Mouse (Mus musculus) embryo, embryonic 10.5 days (tissue): ENCODE measurements around the gene Mbd6.

Experiments used
- DNase-seq: peaks from one replicate; pipeline ENCODE4 v3.0.0-alpha.2; 2015; ENCODE audit warnings: low spot score

Gene Mbd6

DNA sequence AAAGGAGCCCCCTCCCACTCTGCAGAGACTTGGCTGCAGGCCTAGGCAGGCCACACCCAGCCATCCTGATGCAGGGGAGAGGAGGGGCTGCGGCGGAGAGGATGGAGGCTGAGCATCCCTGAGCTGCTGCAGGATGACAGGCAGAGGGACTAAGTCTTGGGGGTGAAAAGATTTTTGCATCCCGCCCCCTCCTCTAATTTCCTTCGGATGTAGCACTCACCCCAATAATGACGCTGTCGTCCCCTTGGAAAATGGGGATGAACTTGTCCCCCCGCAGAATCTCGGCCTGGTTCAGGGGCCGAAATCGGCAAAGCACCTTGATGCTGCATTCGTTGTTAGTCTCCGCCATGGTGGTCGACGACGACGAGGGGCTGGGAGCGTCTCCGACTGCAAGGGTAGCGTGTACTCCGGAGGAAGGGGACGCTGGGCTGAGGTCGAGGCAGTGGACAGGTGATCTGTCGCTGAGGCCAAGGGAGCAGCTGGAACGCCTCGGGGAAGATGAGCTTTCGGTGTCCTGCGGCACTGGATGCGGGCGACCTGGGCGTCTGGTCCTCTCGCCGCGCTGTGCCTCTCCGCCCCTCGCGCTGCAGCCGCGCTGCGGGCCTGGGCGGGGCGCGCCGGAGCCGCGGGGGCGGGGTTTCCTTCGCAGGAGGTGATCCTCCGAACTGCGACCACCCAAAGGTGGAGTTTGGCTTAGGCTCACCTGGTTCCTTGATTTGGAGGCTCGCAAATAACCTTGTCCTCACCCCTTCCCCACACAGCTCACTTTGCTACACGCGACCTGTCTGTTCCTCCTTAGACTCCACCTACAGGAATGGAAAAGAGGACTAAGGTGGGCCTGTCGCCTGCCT, 26.0 kb downstream of the Mbd6 start, which contains the start of gene Kif5a:
Gene Kif5a, minus strand, starts transcription at position 801 of the 851 bp plus-strand sequence.
- peak; percentile 65 for DNase-seq

DNA sequence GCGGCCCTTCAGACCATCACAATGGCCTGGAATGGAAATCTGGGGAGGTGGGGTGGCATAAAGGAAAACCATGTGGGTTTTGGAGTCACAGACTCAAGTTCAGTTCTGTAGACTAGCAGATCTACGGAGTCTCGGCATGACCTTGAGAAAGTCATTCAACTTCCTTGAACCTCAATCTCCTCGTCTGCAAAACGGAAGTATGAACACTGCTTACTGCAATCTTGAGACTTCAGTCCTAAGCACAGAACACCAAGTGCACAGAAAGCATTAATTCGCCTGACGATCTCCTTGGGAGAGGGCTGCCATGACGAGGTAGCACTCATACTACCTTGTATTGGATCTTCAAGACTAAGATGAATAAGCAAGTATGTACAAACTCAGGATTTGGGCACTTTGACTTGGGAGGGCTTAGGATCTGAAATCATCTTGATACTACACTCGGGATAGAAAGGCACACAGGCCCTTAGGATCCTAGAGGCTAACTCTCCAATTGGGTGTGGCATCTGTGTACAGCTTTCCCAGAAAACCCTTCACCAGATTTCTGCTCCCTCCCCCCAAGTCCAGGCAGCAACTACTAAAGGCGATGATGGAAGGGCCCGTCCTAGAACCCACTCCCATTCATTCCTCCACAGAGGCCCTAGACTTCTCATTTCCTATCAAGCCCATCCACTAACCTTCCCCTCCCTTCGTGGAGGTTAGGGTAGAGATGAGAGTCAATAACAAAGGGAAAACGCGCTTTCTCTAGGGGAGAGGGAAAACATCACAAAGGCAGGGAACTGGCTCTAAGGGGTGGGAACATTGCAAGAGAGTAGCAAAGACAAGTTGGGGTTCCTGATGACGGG, 26.9 kb downstream of the Mbd6 start:
- no peak for DNase-seq

DNA sequence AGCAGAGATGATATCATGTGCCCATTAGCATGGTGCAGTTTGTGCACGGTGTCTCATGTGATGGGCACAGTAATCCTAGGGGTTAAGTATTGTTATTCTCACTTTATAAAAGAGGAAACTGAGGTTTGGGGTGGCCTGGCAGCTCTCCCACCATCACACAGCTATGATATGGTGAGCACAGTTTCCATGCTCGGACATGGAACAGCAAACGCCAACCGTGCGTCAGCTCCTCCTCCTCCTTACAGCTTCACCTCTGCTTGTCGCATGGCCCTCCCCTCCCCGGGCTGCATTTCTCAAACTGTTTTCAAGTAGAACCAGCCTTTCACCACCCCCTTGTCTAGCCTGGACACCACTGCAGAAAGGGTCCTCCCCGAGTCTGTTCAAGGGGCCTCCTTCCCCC, 30.3 kb downstream of the Mbd6 start:
- DNase-seq: no peak

DNA sequence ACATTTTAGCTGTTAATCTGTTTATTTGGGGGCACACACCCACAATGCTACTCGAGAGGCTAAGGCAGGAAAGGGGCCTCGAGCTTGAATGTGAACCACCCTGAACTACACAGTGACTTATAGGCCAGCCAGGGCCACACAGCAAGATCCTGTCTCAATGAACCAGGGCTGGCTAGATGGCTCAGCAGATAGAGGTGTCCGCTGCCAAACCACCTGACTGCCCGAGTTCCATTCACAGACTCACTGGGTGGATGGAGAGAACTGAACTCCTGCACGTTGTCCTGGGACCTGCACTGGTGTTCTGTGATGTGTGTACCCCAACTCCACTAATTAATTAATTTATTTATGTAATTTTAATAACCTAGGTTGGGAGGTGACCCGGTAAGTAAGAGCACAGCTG, 31.0 kb downstream of the Mbd6 start:
- no peak for DNase-seq

DNA sequence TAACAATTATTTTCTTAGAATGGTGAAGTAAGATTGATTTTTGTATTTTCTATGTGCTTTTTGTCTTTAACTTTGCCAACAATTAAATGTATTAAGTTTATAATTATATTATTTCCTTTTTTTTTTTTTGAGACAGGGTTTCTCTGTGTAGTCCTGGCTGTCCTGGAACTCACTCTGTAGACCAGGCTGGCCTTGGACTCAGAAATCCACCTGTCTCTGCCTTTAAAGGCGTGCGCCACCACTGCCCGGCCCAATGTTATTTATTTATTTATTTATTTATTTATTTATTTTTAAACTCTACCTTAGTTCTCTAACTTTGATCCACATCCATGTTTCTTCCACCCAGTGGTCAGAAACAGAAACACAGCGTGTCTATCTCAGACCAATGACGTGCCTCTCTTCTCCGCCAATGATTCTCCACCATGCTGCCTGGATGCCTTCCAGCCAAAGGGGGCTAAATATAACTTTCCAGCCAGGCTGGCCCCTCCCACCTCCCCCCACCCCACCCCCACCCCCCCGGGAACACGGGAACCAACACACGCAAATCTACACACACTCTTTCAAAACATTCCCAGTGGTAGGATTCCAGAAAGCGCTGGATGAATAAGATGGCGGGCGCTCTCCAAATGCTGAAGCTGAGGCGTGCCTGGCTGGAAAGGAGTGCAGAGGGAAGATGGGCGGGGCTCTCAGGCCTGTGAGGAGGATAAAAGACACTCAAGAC, 33.0 kb downstream of the Mbd6 start:
- peak; percentile 88 for DNase-seq

DNA sequence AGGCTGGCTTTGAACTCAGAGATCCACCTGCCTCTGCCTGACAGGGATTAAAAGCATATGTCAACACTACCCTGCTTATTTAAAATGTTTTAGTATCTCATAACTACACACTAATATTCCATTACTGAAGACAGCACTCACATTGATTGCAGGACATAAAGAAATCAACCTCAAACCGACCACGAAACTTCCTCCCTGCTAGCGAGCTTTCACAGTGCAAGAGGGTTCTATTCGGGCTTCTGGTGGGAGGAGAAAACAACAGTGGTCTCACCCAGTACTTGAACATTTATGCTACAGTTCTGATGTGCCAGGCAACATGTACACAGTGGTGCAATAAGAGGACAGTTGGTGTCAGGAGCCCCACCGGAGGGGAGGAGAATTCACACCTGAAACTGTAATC, 38.0 kb downstream of the Mbd6 start:
- DNase-seq: no peak

DNA sequence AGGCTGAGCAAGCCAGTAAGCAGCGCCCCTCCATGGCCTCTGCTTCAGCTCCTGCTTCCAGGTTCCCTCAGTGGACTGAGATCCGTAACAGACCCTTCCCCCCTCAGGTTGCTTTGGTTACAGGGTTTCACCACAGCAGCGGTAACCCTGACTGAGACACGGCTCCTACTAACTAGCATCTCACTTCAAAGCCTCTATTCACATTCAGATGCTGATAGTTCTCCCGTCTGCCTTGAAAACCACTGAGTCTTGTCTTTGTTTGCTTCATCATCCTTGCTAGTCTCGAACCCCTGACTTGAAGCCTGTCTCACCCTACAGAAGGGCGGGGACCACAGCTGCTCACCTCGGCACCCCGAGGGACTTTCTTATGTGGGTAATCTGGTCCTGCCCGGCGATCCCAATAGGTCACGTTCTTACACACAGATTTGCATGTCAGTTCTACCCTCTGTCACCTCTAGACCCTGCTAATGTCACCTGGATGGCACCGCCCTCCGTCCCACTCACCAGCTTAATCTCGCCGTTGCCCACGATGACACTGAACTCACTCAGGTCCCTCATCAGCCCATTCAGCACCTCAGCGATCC, 50.5 kb downstream of the Mbd6 start:
- DNase-seq: no peak

- DNase-seq: peak; percentile 55
Observed at GRCm38 (mm10) chr10:127236541-127236940, 52.3 kb downstream of the Mbd6 start.

DNA sequence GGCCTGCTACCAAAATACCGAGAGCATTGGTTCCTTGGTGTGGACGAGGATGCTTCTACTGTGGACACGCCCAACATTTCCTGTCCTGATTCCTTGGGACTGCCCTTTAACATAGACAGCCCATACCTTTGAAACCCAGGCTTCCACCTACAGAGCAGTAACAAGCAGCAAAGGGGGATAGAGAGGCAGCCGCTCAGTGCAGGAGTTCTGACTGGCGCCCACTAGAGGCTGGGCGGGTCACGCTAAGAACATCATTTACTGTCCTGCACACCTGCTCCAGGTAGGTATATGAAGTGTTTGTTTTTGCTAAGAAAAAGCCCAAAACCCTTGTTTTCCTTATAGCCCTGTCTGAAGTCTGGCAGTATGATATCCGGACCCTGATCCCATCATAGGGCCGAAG, 55.7 kb downstream of the Mbd6 start:
- no peak for DNase-seq
